Mouse (Mus musculus): ENCODE measurements around the gene Ppil1. TPM values are rescaled to one million over a fixed set of nuclear protein-coding genes. Genes with fewer than 3 reads are reported as not detected.

Ppil1 gene
- 144 and 145 TPM in 2 replicates for polyA plus RNA-seq (2015; fragmentation: Nextera tagmentation; extraction: Ambion mirVana)

DNA sequence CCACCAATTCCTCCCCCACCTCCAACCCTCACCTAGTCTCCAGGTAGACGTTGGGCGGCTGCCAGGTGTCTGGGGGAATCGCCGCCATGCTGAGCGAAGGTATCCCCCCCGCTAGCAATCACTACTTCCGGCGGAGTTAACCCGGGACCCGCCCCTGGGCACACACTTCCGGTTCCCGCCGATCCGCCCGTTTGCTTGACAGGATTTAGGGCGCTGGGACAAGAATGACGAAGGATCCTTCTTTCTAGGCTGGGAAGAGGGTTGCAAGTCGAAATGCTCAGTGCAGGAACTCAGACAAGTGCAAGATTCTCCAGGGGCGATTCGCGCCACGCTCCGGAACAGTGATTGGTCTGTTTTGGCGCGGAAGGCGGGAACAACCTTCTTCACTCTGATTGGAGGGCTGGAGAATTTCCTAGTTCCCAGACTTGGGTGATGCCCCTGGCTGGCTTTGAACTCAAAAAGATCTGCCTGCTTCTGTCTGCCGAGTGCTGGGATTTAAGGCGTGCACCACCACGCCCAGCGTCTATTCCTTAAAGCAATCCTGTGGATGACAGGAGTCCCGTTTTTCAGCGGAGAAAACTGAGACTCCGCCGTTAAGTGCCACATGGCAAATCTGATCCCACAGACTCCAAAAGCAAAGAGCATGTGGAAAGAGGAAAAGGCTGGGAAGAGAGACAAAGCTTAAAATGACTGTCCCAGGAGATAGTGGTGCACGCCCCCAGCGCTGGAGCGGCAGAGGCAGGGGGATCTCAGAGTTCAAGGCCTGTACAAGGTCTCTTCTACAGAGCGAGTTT lies at the start of gene Ppil1:
TSS of gene Ppil1 (minus strand) at position 347 of the 794 bp plus-strand sequence.
- H3K4me1 ChIP-seq (replicated peaks; ENCODE audit: control insufficient read depth, insufficient read depth, low read length) = peaks cover 32% of the 10 kb centered on the region
- WGBS = 7% methylated on average over 38 of the region's 38 CpGs

DNA sequence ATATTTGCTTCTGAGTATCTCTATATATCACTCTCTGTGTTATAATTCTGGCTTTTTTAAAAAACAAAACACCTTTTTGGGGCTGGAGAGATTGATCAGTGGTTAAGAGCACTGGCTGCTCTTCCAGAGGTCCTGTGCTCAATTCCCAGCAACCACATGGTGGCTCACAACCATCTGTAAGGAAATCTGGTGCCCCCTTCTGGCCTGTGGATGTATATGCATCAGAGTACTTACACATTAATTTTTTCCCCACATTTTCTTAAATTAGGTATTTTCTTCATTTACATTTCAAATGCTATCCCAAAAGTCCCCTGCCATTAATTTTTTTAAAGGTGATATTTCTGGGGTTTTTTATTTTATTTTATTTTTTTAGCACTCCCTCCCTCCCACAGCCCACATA lies 49.3 kb upstream of the Ppil1 start:
- no peaks in the 10 kb centered on the region for H3K4me1 ChIP-seq (replicated peaks; ENCODE audit: control insufficient read depth, insufficient read depth, low read length)
- no peak overlapping the region for H3K4me2 ChIP-seq (ENCODE audit: low read depth, low read length)
- ATAC-seq (ENCODE audit: low read depth) = no peak
- H3K9me3 ChIP-seq (ENCODE audit: control insufficient read depth, low read length) = peaks cover 5% of the 10 kb centered on the region; the same call in 1 of the 2 replicates
- H3K4me3 ChIP-seq (ENCODE audit: low read length) = no peak overlapping the region
- H3K27me3 ChIP-seq (ENCODE audit: control insufficient read depth, insufficient read depth, low read depth, low read length) = no peaks in the 10 kb centered on the region
- no peak overlapping the region for H3K27ac ChIP-seq (ENCODE audit: low read length)
- no peak overlapping the region for H3K9ac ChIP-seq (ENCODE audit: low read length)
- no peaks in the 10 kb centered on the region for H3K36me3 ChIP-seq (ENCODE audit: control insufficient read depth, insufficient read depth, low read length)

More for the DNA sequence above, at the start of gene Ppil1:
- H3K27ac ChIP-seq (ENCODE audit: low read length) = peak within 1 kb of the TSS; percentile 100
- H3K36me3 ChIP-seq (ENCODE audit: control insufficient read depth, insufficient read depth, low read length) = peaks cover 2% of the 10 kb centered on the region
- H3K4me2 ChIP-seq (ENCODE audit: low read depth, low read length) = peak within 1 kb of the TSS; percentile 74
- peak within 1 kb of the TSS; percentile 68 for H3K4me3 ChIP-seq (ENCODE audit: low read length)
- H3K9ac ChIP-seq (ENCODE audit: low read length) = peak within 1 kb of the TSS; percentile 87
- H3K27me3 ChIP-seq (ENCODE audit: control insufficient read depth, insufficient read depth, low read depth, low read length) = no peaks in the 10 kb centered on the region
- peak; percentile 72 for ATAC-seq (ENCODE audit: low read depth)
- no peaks in the 10 kb centered on the region for H3K9me3 ChIP-seq (ENCODE audit: control insufficient read depth, low read length)

DNA sequence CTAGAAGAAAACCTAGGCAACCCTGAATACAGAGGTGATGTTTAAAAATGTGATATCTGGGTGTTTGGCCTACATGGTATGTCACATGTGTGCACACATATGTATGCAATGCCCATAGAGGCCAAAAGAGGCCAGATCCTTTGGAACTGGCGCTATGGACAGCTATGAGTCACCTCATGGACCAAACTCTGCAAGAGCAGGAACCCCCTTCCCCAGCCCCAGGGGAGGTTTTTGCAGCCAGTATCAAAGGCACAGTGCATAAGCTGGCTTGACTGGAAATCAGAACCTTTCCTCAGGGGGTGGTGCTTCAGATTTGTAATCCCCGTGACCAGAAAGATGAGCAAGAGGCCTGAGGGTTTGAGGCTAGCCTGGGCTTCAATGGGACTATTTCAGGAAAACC lies 48.1 kb upstream of the Ppil1 start:
- H3K4me2 ChIP-seq (ENCODE audit: low read depth, low read length) = no peak overlapping the region
- WGBS = 84% methylated on average over 2 of the region's 2 CpGs

DNA sequence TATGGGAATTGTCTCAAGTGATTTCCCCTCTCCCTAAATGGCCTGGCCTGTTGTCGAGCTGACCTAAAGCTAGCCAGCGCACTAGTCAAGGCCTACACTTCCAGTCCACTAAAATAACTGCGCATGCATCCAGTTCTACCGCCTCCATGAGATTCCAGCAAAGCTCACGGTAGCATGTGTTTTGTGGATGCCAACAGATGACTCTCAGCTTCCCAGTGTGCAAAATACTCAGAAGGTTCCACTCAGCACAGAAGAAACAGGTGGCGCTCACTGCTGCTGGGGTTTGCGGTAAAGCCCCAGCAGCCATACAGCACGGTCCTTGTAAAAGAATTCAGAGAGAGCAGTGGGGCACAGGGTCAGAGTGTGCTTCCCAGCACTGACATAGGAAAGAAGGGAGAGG lies 47.6 kb upstream of the Ppil1 start:
- Histone ChIP-seq H3K9me3 (ENCODE audit: control insufficient read depth, low read length) (peaks cover 5% of the 10 kb centered on the region; the same call in 1 of the 2 replicates), H3K27ac (ENCODE audit: low read length) (no peak overlapping the region), H3K4me3 (ENCODE audit: low read length) (no peak overlapping the region), H3K27me3 (ENCODE audit: control insufficient read depth, insufficient read depth, low read depth, low read length) (no peaks in the 10 kb centered on the region), H3K4me2 (ENCODE audit: low read depth, low read length) (no peak overlapping the region), H3K9ac (ENCODE audit: low read length) (no peak overlapping the region), H3K4me1 (replicated peaks; ENCODE audit: control insufficient read depth, insufficient read depth, low read length) (no peaks in the 10 kb centered on the region; the same call in 1 of the 2 replicates), H3K36me3 (ENCODE audit: control insufficient read depth, insufficient read depth, low read length) (no peaks in the 10 kb centered on the region)
- ATAC-seq (ENCODE audit: low read depth) = no peak
- 86% methylated on average over 8 of the region's 8 CpGs for WGBS

More for the DNA sequence above, 48.1 kb upstream of the Ppil1 start:
- H3K27ac ChIP-seq (ENCODE audit: low read length) = no peak overlapping the region
- no peak overlapping the region for H3K4me3 ChIP-seq (ENCODE audit: low read length)
- no peaks in the 10 kb centered on the region for H3K27me3 ChIP-seq (ENCODE audit: control insufficient read depth, insufficient read depth, low read depth, low read length)
- no peaks in the 10 kb centered on the region for H3K36me3 ChIP-seq (ENCODE audit: control insufficient read depth, insufficient read depth, low read length)
- H3K9me3 ChIP-seq (ENCODE audit: control insufficient read depth, low read length) = peaks cover 5% of the 10 kb centered on the region; the same call in 1 of the 2 replicates
- no peak overlapping the region for H3K9ac ChIP-seq (ENCODE audit: low read length)
- ATAC-seq (ENCODE audit: low read depth) = no peak
- no peaks in the 10 kb centered on the region for H3K4me1 ChIP-seq (replicated peaks; ENCODE audit: control insufficient read depth, insufficient read depth, low read length)

DNA sequence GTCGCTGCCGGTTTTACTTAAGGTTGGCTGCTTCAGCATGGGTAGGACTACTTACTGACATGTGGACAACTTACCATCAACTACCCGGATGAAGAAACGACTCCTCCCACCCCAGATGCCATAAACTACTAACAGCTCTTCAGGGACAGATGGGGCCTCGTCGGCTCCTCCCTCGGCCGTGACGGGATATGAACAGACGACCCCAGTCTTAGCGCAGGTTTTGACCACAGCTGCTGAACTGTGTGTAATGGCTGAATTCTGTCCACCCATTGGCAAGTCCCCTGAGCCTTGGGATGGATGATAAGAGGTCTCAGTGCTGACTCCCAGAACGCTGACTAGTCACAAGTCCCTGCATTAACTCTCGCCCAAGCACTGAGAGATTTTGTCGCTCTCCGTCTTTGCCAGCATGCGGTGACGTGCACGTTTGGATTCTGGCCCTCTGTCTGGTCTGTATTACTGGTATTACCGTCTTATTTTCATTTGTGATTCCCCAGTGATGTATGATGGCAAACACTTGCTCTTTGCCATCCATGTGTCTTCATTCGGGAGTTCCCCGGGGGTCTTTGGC lies 46.2 kb upstream of the Ppil1 start:
- Histone ChIP-seq H3K27ac (ENCODE audit: low read length) (no peak overlapping the region), H3K4me2 (ENCODE audit: low read depth, low read length) (no peak overlapping the region), H3K27me3 (ENCODE audit: control insufficient read depth, insufficient read depth, low read depth, low read length) (no peaks in the 10 kb centered on the region), H3K36me3 (ENCODE audit: control insufficient read depth, insufficient read depth, low read length) (no peaks in the 10 kb centered on the region), H3K4me3 (ENCODE audit: low read length) (no peak overlapping the region), H3K9me3 (ENCODE audit: control insufficient read depth, low read length) (peaks cover 5% of the 10 kb centered on the region; the same call in 1 of the 2 replicates), H3K9ac (ENCODE audit: low read length) (no peak overlapping the region), H3K4me1 (replicated peaks; ENCODE audit: control insufficient read depth, insufficient read depth, low read length) (peaks cover 7% of the 10 kb centered on the region)
- WGBS = 71% methylated on average over 21 of the region's 21 CpGs
- no peak for ATAC-seq (ENCODE audit: low read depth)

DNA sequence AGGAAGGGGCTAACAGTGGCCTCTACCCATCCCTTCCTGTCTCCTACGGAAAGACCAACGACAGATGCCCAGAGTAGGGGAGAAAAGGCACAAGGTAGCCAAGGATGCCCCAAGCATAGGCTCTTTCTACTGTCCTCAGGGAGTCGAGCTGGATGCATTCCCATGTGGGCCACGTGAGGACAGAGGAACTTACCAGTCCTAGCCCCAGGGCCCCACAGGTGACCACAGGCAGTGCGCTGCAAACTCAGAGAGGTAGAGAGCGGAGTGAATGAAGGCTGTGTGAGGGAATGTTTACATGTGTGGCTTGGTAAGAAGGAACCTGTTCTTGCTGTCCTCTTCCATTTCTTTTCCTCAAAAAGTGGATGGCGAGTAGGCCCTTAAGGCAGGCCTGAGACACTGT lies 41.9 kb upstream of the Ppil1 start:
- H3K27me3 ChIP-seq (ENCODE audit: control insufficient read depth, insufficient read depth, low read depth, low read length) = no peaks in the 10 kb centered on the region
- peaks cover 20% of the 10 kb centered on the region for H3K4me1 ChIP-seq (replicated peaks; ENCODE audit: control insufficient read depth, insufficient read depth, low read length)
- H3K4me3 ChIP-seq (ENCODE audit: low read length) = no peak overlapping the region
- H3K9ac ChIP-seq (ENCODE audit: low read length) = 0 out of 2 replicates have a peak overlapping the region, but pooled peaks have one; percentile 1
- H3K36me3 ChIP-seq (ENCODE audit: control insufficient read depth, insufficient read depth, low read length) = peaks cover 3% of the 10 kb centered on the region
- H3K4me2 ChIP-seq (ENCODE audit: low read depth, low read length) = no peak overlapping the region
- no peaks in the 10 kb centered on the region for H3K9me3 ChIP-seq (ENCODE audit: control insufficient read depth, low read length)
- H3K27ac ChIP-seq (ENCODE audit: low read length) = no peak overlapping the region
- no peak; the same call in 1 of the 2 replicates for ATAC-seq (ENCODE audit: low read depth)
- WGBS = 39% methylated on average over 7 of the region's 7 CpGs

DNA sequence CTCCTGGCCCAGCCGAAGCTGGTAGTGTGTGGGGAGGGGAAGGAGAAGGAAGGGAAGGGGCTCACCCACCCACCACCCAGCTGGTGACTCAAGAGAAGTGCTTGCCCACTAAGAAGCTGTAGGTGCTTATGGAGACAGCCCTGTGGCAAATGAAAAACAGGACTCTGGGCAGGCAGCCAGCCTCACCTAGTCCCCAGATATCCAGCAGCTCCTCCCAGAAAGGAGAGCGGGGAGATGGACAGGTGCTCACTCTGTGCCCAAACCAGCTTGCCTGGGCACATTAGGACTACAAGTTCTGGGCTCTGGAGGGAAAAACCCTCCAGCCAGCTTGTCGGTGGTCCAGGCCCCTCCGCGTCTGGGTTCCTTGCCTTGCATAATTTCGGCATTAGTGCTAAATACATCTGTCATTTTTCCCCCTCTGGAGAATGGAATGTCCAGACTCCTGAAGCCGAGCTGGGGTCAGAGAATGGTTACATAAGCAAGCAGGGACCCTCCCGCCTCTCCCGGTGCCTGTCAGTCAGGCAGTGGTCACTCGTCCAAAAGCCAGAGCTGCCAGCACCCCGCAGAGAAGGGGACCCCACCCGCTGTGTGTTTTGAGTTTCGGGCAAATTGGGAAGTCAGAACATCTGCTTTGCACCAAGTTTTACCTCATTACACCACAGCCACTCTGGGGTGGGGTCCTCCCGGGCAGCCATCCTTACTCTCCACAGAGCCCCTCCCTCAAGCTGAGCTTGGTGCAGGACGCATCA lies 41.2 kb upstream of the Ppil1 start:
- ATAC-seq (ENCODE audit: low read depth) = peak; percentile 72
- Histone ChIP-seq H3K4me2 (ENCODE audit: low read depth, low read length) (0 out of 2 replicates have a peak overlapping the region, but pooled peaks have one; percentile 4), H3K4me1 (replicated peaks; ENCODE audit: control insufficient read depth, insufficient read depth, low read length) (peaks cover 20% of the 10 kb centered on the region), H3K27ac (ENCODE audit: low read length) (peak overlapping the region; percentile 37; the same call in 1 of the 2 replicates), H3K27me3 (ENCODE audit: control insufficient read depth, insufficient read depth, low read depth, low read length) (no peaks in the 10 kb centered on the region), H3K9ac (ENCODE audit: low read length) (0 out of 2 replicates have a peak overlapping the region, but pooled peaks have one; percentile 1), H3K36me3 (ENCODE audit: control insufficient read depth, insufficient read depth, low read length) (peaks cover 8% of the 10 kb centered on the region), H3K4me3 (ENCODE audit: low read length) (no peak overlapping the region), H3K9me3 (ENCODE audit: control insufficient read depth, low read length) (no peaks in the 10 kb centered on the region)
- 10% methylated on average over 15 of the region's 15 CpGs for WGBS

DNA sequence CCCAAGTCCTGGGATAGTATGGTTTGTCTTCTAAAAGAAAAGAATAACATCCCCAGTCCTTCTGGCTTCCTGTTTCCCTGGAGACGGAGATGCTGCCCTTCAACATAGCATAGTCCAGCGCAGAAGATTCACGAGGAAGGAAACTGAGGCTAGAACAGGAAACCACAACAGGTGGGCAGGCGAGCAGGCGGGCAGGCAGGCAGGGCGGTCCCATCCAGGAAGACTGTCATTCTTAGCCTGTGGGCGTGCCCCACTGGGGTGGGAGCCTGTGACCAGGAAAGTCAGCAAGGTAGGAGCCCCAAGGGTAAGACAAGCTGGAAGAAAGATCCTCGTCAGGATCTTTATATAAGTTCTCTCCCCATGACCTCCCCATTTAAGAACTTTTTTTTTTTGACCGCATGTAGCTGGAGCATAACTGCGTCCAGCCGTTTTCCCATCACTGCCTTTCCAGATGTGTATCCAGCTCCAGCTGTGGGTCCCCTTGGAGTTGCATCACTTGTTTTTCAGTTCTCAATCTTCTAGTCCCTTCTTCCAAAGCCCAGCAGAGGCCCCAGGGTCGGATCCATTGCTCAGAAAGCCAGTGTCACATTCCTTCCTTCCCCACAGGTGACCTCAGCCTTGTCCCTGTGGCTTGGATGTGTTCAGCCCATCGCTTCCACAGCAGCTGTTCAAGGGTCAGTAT lies 40.5 kb upstream of the Ppil1 start:
- H3K36me3 ChIP-seq (ENCODE audit: control insufficient read depth, insufficient read depth, low read length) = peaks cover 11% of the 10 kb centered on the region
- H3K9ac ChIP-seq (ENCODE audit: low read length) = no peak overlapping the region
- peaks cover 20% of the 10 kb centered on the region for H3K4me1 ChIP-seq (replicated peaks; ENCODE audit: control insufficient read depth, insufficient read depth, low read length)
- H3K27ac ChIP-seq (ENCODE audit: low read length) = peak overlapping the region; percentile 37; the same call in 1 of the 2 replicates
- ATAC-seq (ENCODE audit: low read depth) = no peak; the same call in 1 of the 2 replicates
- no peak overlapping the region for H3K4me3 ChIP-seq (ENCODE audit: low read length)
- WGBS = 46% methylated on average over 13 of the region's 13 CpGs
- H3K4me2 ChIP-seq (ENCODE audit: low read depth, low read length) = no peak overlapping the region
- no peaks in the 10 kb centered on the region for H3K9me3 ChIP-seq (ENCODE audit: control insufficient read depth, low read length)
- H3K27me3 ChIP-seq (ENCODE audit: control insufficient read depth, insufficient read depth, low read depth, low read length) = no peaks in the 10 kb centered on the region
